Comparison of ENCODE assay signal across 12 mouse cellular contexts in genomic region chr13:94155657-94156429, GRCm38 (mm10).
DNase-seq lines count a peak whose midpoint lies in the region; ATAC-seq lines count a peak whose summit lies in the region.
"Had no signal": no experiment of that assay in that cellular context is flagged by ENCODE, and none has a peak within 500 bp of the region (broad histone marks: within the 10 kb centered on the region; RNA-seq: fewer than 3 reads in every experiment).

No protein-coding gene starts in this region.

- H3K27me3 ChIP-seq in intestine, embryonic 16.5 days (replicated peaks; ENCODE audit: control insufficient read depth, insufficient read depth, low read length), result no peaks in the 10 kb centered on the region
- H3K27me3 ChIP-seq in forebrain, embryonic 12.5 days, result no peaks in the 10 kb centered on the region
- H3K27me3 ChIP-seq: heart, embryonic 15.5 days had no signal

- H3K4me1 ChIP-seq in intestine, embryonic 16.5 days (ENCODE audit: control insufficient read depth, insufficient read depth, low read length), result peaks cover 25% of the 10 kb centered on the region
- H3K4me1 ChIP-seq in forebrain, embryonic 12.5 days, result peaks cover 20% of the 10 kb centered on the region

- no peak overlapping the region for H3K27ac ChIP-seq in intestine, embryonic 16.5 days (ENCODE audit: low read length)
- no peak overlapping the region for H3K27ac ChIP-seq in forebrain, embryonic 12.5 days
- H3K27ac ChIP-seq: heart, embryonic 15.5 days had no signal

- H3K4me2 ChIP-seq in intestine, embryonic 16.5 days (ENCODE audit: low read depth, low read length), result no peak overlapping the region
- H3K4me2 ChIP-seq in forebrain, embryonic 12.5 days, result no peak overlapping the region
- H3K4me2 ChIP-seq: heart, embryonic 15.5 days; lung, embryonic 14.5 days had no signal

- no peak overlapping the region for H3K4me3 ChIP-seq in intestine, embryonic 16.5 days (ENCODE audit: low read length)
- no peak overlapping the region for H3K4me3 ChIP-seq in forebrain, embryonic 12.5 days (replicated peaks)
- H3K4me3 ChIP-seq: heart, embryonic 15.5 days had no signal

- WGBS in intestine, embryonic 16.5 days, result 59% methylated on average over 9 of the region's 9 CpGs
- 53% methylated on average over 9 of the region's 9 CpGs for WGBS in forebrain, embryonic 12.5 days

- H3K36me3 ChIP-seq in intestine, embryonic 16.5 days (ENCODE audit: control insufficient read depth, insufficient read depth, low read length), result no peaks in the 10 kb centered on the region
- H3K36me3 ChIP-seq in forebrain, embryonic 12.5 days (replicated peaks), result no peaks in the 10 kb centered on the region
- H3K36me3 ChIP-seq: heart, embryonic 15.5 days had no signal

- H3K9ac ChIP-seq in intestine, embryonic 16.5 days (ENCODE audit: low read depth, low read length), result no peak overlapping the region
- H3K9ac ChIP-seq in forebrain, embryonic 12.5 days, result no peak overlapping the region
- H3K9ac ChIP-seq: heart, embryonic 15.5 days; lung, embryonic 14.5 days had no signal

- ATAC-seq in intestine, embryonic 16.5 days, result no peak
- ATAC-seq in forebrain, embryonic 12.5 days (ENCODE audit: low FRiP score), result no peak

- DNase-seq in heart, postnatal 14 days, result peak; percentile 45 to 63
- no peak for DNase-seq in heart, postnatal 36 days
- DNase-seq in right cerebral cortex, postnatal 4 days, result peak; percentile 45
- DNase-seq in right cerebral cortex, postnatal 36 days (ENCODE audit: low spot score in 2 of 2), result no peak
- peak; percentile 35 for DNase-seq in gastrocnemius, postnatal 25 days
- DNase-seq in left cerebral cortex, postnatal 14 days (ENCODE audit: low spot score in 2 of 2), result no peak
- DNase-seq: kidney, postnatal 10 days; lung, embryonic 14.5 days; thymus, adult 2 months had no signal

- H3K9me3 ChIP-seq in intestine, embryonic 16.5 days (ENCODE audit: control insufficient read depth, low read length), result no peaks in the 10 kb centered on the region
- H3K9me3 ChIP-seq in forebrain, embryonic 12.5 days, result no peaks in the 10 kb centered on the region
- H3K9me3 ChIP-seq: heart, embryonic 15.5 days had no signal

- intact Hi-C loops in heart, postnatal 14 days (cut with DNase I), result no loop called here
- intact Hi-C loops in heart, postnatal 36 days (cut with DNase I), result no loop called here
- intact Hi-C loops in left cerebral cortex, postnatal 14 days (cut with DNase I), result no loop called here

Comparison
In these comparisons a context has a peak if more than half of its experiments do, and no peak if none do; other contexts are left out.
1. DNase-seq: peak in heart, postnatal 14 days (2 of 2), right cerebral cortex, postnatal 4 days (single experiment) and gastrocnemius, postnatal 25 days (single experiment); none in heart, postnatal 36 days (0 of 2), right cerebral cortex, postnatal 36 days (0 of 2) and left cerebral cortex, postnatal 14 days (0 of 2).